Mouse (Mus musculus): ENCODE measurements at regions not wholly inside any gene's neighbourhood (a gene's known extent, or its start where the extent isn't known, plus 50 kb on each side); places are given as distances from the start of the nearest gene placed in this dataset.

GRCm38 (mm10) chr9:50150091-50150490 is 194.7 kb downstream of the Rpl10-ps3 start:
- ATAC-seq (ENCODE audit: insufficient read depth, low FRiP score, low TSS enrichment) (no peak), DNase-seq (ENCODE audit: low spot score) (no peak)
- Histone ChIP-seq H3K27ac (ENCODE audit: low read depth, low read length) (no peak overlapping the region), H3K9me3 (ENCODE audit: control insufficient read depth, low read length) (no peaks in the 10 kb centered on the region), H3K4me1 (ENCODE audit: control insufficient read depth, insufficient read depth, low read length) (no peaks in the 10 kb centered on the region), H3K27me3 (ENCODE audit: control insufficient read depth, insufficient read depth, low read length) (no peaks in the 10 kb centered on the region), H3K4me3 (ENCODE audit: low read depth, low read length) (no peak overlapping the region), H3K4me2 (ENCODE audit: low read depth) (no peak overlapping the region), H3K9ac (ENCODE audit: low read length) (no peak overlapping the region), H3K36me3 (ENCODE audit: control insufficient read depth, insufficient read depth, low read length) (no peaks in the 10 kb centered on the region)

GRCm38 (mm10) chr9:50142756-50143155 is 202.0 kb downstream of the Rpl10-ps3 start:
- no peak for ATAC-seq (ENCODE audit: insufficient read depth, low FRiP score, low TSS enrichment)
- no peak overlapping the region for H3K4me3 ChIP-seq (ENCODE audit: low read depth, low read length)
- 78% methylated on average over 1 of the region's 1 CpGs for WGBS

GRCm38 (mm10) chr9:50142091-50142490 is 202.7 kb downstream of the Rpl10-ps3 start:
- H3K9me3 ChIP-seq (ENCODE audit: control insufficient read depth, low read length) = no peaks in the 10 kb centered on the region
- H3K4me2 ChIP-seq (ENCODE audit: low read depth) = no peak overlapping the region
- H3K9ac ChIP-seq (ENCODE audit: low read length) = no peak overlapping the region
- H3K27ac ChIP-seq (ENCODE audit: low read depth, low read length) = no peak overlapping the region
- no peak overlapping the region for H3K4me3 ChIP-seq (ENCODE audit: low read depth, low read length)
- WGBS = 91% methylated on average over 8 of the region's 8 CpGs
- H3K27me3 ChIP-seq (ENCODE audit: control insufficient read depth, insufficient read depth, low read length) = no peaks in the 10 kb centered on the region
- ATAC-seq (ENCODE audit: insufficient read depth, low FRiP score, low TSS enrichment) (no peak), DNase-seq (ENCODE audit: low spot score) (no peak)
- H3K4me1 ChIP-seq (ENCODE audit: control insufficient read depth, insufficient read depth, low read length) = no peaks in the 10 kb centered on the region
- no peaks in the 10 kb centered on the region for H3K36me3 ChIP-seq (ENCODE audit: control insufficient read depth, insufficient read depth, low read length)

More at GRCm38 (mm10) chr9:50142756-50143155, 202.0 kb downstream of the Rpl10-ps3 start:
- H3K27ac ChIP-seq (ENCODE audit: low read depth, low read length) = no peak overlapping the region
- no peak for DNase-seq (ENCODE audit: low spot score)
- H3K36me3 ChIP-seq (ENCODE audit: control insufficient read depth, insufficient read depth, low read length) = no peaks in the 10 kb centered on the region
- no peaks in the 10 kb centered on the region for H3K9me3 ChIP-seq (ENCODE audit: control insufficient read depth, low read length)
- H3K27me3 ChIP-seq (ENCODE audit: control insufficient read depth, insufficient read depth, low read length) = no peaks in the 10 kb centered on the region
- H3K4me1 ChIP-seq (ENCODE audit: control insufficient read depth, insufficient read depth, low read length) = no peaks in the 10 kb centered on the region
- H3K9ac ChIP-seq (ENCODE audit: low read length) = no peak overlapping the region
- no peak overlapping the region for H3K4me2 ChIP-seq (ENCODE audit: low read depth)

GRCm38 (mm10) chr9:50141176-50141575 is 203.6 kb downstream of the Rpl10-ps3 start:
- no peak overlapping the region for H3K27ac ChIP-seq (ENCODE audit: low read depth, low read length)
- no peak overlapping the region for H3K9ac ChIP-seq (ENCODE audit: low read length)
- no peaks in the 10 kb centered on the region for H3K9me3 ChIP-seq (ENCODE audit: control insufficient read depth, low read length)
- H3K36me3 ChIP-seq (ENCODE audit: control insufficient read depth, insufficient read depth, low read length) = no peaks in the 10 kb centered on the region
- H3K4me3 ChIP-seq (ENCODE audit: low read depth, low read length) = no peak overlapping the region
- ATAC-seq (ENCODE audit: insufficient read depth, low FRiP score, low TSS enrichment) = no peak
- no peak overlapping the region for H3K4me2 ChIP-seq (ENCODE audit: low read depth)
- no peaks in the 10 kb centered on the region for H3K4me1 ChIP-seq (ENCODE audit: control insufficient read depth, insufficient read depth, low read length)
- no peaks in the 10 kb centered on the region for H3K27me3 ChIP-seq (ENCODE audit: control insufficient read depth, insufficient read depth, low read length)
- 65% methylated on average over 6 of the region's 6 CpGs for WGBS
- peak; percentile 23 for DNase-seq (ENCODE audit: low spot score)

- Histone ChIP-seq H3K4me1 (ENCODE audit: control insufficient read depth, insufficient read depth, low read length) (no peaks in the 10 kb centered on the region), H3K9ac (ENCODE audit: low read length) (no peak overlapping the region), H3K36me3 (ENCODE audit: control insufficient read depth, insufficient read depth, low read length) (no peaks in the 10 kb centered on the region), H3K9me3 (ENCODE audit: control insufficient read depth, low read length) (no peaks in the 10 kb centered on the region), H3K27me3 (ENCODE audit: control insufficient read depth, insufficient read depth, low read length) (no peaks in the 10 kb centered on the region), H3K4me3 (ENCODE audit: low read depth, low read length) (no peak overlapping the region), H3K4me2 (ENCODE audit: low read depth) (no peak overlapping the region), H3K27ac (ENCODE audit: low read depth, low read length) (no peak overlapping the region)
- DNase-seq (ENCODE audit: low spot score) = no peak
- ATAC-seq (ENCODE audit: insufficient read depth, low FRiP score, low TSS enrichment) = no peak
- WGBS = 91% methylated on average over 9 of the region's 9 CpGs
These were observed 206.3 kb downstream of the Rpl10-ps3 start for GRCm38 (mm10) chr9:50138341-50138978.

GRCm38 (mm10) chr9:50136636-50136985 is 208.2 kb downstream of the Rpl10-ps3 start:
- Histone ChIP-seq H3K9ac (ENCODE audit: low read length) (no peak overlapping the region), H3K27ac (ENCODE audit: low read depth, low read length) (no peak overlapping the region)
- WGBS = 75% methylated on average over 1 of the region's 1 CpGs

GRCm38 (mm10) chr9:50135939-50136635 is 208.7 kb downstream of the Rpl10-ps3 start:
- WGBS = 90% methylated on average over 10 of the region's 10 CpGs
- Histone ChIP-seq H3K9me3 (ENCODE audit: control insufficient read depth, low read length) (no peaks in the 10 kb centered on the region), H3K4me2 (ENCODE audit: low read depth) (no peak overlapping the region), H3K4me1 (ENCODE audit: control insufficient read depth, insufficient read depth, low read length) (no peaks in the 10 kb centered on the region), H3K36me3 (ENCODE audit: control insufficient read depth, insufficient read depth, low read length) (no peaks in the 10 kb centered on the region), H3K9ac (ENCODE audit: low read length) (no peak overlapping the region), H3K27me3 (ENCODE audit: control insufficient read depth, insufficient read depth, low read length) (no peaks in the 10 kb centered on the region), H3K4me3 (ENCODE audit: low read depth, low read length) (no peak overlapping the region), H3K27ac (ENCODE audit: low read depth, low read length) (no peak overlapping the region)
- ATAC-seq (ENCODE audit: insufficient read depth, low FRiP score, low TSS enrichment) (no peak), DNase-seq (ENCODE audit: low spot score) (no peak)

More at GRCm38 (mm10) chr9:50136636-50136985, 208.2 kb downstream of the Rpl10-ps3 start:
- H3K4me1 ChIP-seq (ENCODE audit: control insufficient read depth, insufficient read depth, low read length) = no peaks in the 10 kb centered on the region
- H3K4me2 ChIP-seq (ENCODE audit: low read depth) = no peak overlapping the region
- H3K27me3 ChIP-seq (ENCODE audit: control insufficient read depth, insufficient read depth, low read length) = no peaks in the 10 kb centered on the region
- ATAC-seq (ENCODE audit: insufficient read depth, low FRiP score, low TSS enrichment) (no peak), DNase-seq (ENCODE audit: low spot score) (no peak)
- H3K9me3 ChIP-seq (ENCODE audit: control insufficient read depth, low read length) = no peaks in the 10 kb centered on the region
- H3K36me3 ChIP-seq (ENCODE audit: control insufficient read depth, insufficient read depth, low read length) = no peaks in the 10 kb centered on the region
- H3K4me3 ChIP-seq (ENCODE audit: low read depth, low read length) = no peak overlapping the region

GRCm38 (mm10) chr9:50124241-50124640 is 220.5 kb downstream of the Rpl10-ps3 start:
- DNase-seq (ENCODE audit: low spot score) (no peak), ATAC-seq (ENCODE audit: insufficient read depth, low FRiP score, low TSS enrichment) (no peak)
- H3K9ac ChIP-seq (ENCODE audit: low read length) = no peak overlapping the region
- no peaks in the 10 kb centered on the region for H3K4me1 ChIP-seq (ENCODE audit: control insufficient read depth, insufficient read depth, low read length)
- H3K27me3 ChIP-seq (ENCODE audit: control insufficient read depth, insufficient read depth, low read length) = no peaks in the 10 kb centered on the region
- no peak overlapping the region for H3K4me3 ChIP-seq (ENCODE audit: low read depth, low read length)
- H3K4me2 ChIP-seq (ENCODE audit: low read depth) = no peak overlapping the region
- 42% methylated on average over 4 of the region's 4 CpGs for WGBS
- no peak overlapping the region for H3K27ac ChIP-seq (ENCODE audit: low read depth, low read length)
- H3K36me3 ChIP-seq (ENCODE audit: control insufficient read depth, insufficient read depth, low read length) = no peaks in the 10 kb centered on the region
- H3K9me3 ChIP-seq (ENCODE audit: control insufficient read depth, low read length) = no peaks in the 10 kb centered on the region

All from neural tube, embryonic 11.5 days (tissue).